ENCODE assay signal across 8 mouse cellular contexts in the genomic region with DNA sequence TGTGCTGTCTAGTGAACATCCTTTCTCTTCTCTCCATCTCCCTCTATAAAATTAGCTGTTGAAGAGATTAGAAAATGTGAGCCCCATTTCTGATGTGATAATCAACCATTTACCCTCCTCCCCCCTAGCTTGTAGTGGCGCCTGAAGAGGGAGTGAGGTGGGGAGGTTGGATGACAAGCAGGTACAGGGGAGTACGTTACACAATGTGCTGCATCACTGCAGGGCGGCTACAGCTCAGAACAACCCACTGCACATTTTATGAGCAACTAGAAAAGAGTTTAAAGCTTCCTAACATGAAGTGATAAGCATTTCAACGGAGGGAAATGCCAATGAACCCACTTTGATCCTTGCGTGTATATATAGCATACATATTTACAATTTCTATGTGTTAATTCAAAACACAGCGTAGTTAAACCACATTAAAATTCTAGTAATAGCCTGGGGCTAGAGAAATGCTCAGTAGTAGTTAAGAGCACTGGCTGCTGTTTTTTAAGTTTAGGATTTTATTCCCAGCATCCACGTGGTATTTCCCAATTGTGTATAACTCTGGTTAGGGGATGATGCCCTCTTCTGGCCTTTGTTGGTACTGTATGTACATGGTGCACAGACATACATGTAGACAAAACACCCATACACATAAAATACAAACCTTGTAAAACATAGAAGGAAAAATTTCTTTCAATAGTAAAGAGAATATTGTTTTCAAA. TPM values are rescaled to one million over a fixed set of nuclear protein-coding genes. Genes with fewer than 3 reads are reported as not detected.
DNase-seq lines count a peak whose midpoint lies in the region; ATAC-seq lines count a peak whose summit lies in the region.

No protein-coding gene starts in this region.

- H3K4me2 ChIP-seq in forebrain, embryonic 13.5 days = no peak overlapping the region

- no peaks in the 10 kb centered on the region for H3K36me3 ChIP-seq in forebrain, embryonic 13.5 days (ENCODE audit: poor library complexity, severe bottlenecking)

- no peaks in the 10 kb centered on the region for H3K27me3 ChIP-seq in forebrain, embryonic 13.5 days

- H3K4me3 ChIP-seq in forebrain, embryonic 13.5 days = no peak overlapping the region

- no peaks in the 10 kb centered on the region for H3K9me3 ChIP-seq in forebrain, embryonic 13.5 days (replicated peaks)

- WGBS in forebrain, embryonic 13.5 days = 77% methylated on average over 7 of the region's 7 CpGs

- H3K4me1 ChIP-seq in forebrain, embryonic 13.5 days = no peaks in the 10 kb centered on the region

- no peak overlapping the region for H3K9ac ChIP-seq in forebrain, embryonic 13.5 days

- DNase-seq in cerebellum, adult 8-10 months = peak; percentile 21
- DNase-seq in urinary bladder, postnatal 25 days (ENCODE audit: low spot score) = peak; percentile 15
- DNase-seq in urinary bladder, adult 18-20 months (ENCODE audit: low spot score in 2 of 2) = no peak
- peak; percentile 65 for DNase-seq in kidney, postnatal 14 days
- DNase-seq in lung, postnatal 36 days = peak; percentile 69
- DNase-seq in telencephalon, adult 2 months (ENCODE audit: low read depth, low spot score) = peak; percentile 24

- no peak overlapping the region for H3K27ac ChIP-seq in forebrain, embryonic 13.5 days

- ATAC-seq in cerebellum, adult (ENCODE audit: insufficient number of reproducible peaks, low FRiP score, low TSS enrichment) = no peak
- peak; percentile 70 for ATAC-seq in forebrain, embryonic 13.5 days

RNA-seq across cellular contexts. Expression of a gene that starts 7.6 kb away (rescaled TPM):
- 9.1 and 15.2 TPM in 2 replicates for polyA plus RNA-seq in forebrain, embryonic 13.5 days (2015; fragmentation: Nextera tagmentation; extraction: Ambion mirVana)

Comparison
In these comparisons a context has a peak if more than half of its experiments do, and no peak if none do; other contexts are left out.
1. DNase-seq: peak in cerebellum, adult 8-10 months (single experiment), urinary bladder, postnatal 25 days (single experiment), kidney, postnatal 14 days (single experiment), lung, postnatal 36 days (single experiment) and telencephalon, adult 2 months (single experiment); none in urinary bladder, adult 18-20 months (0 of 2).